Mouse (Mus musculus): Measurements from ENCODE around the gene Rabgap1l.
A peak's percentile ranks its signal among the peaks of the same experiment; 100 is the strongest.
"Not testable (repeated sequence)": the region's sequence is repeated elsewhere in the genome, so short reads cannot be mapped to it uniquely, and the experiment has no call there.

The Rabgap1l gene

DNA sequence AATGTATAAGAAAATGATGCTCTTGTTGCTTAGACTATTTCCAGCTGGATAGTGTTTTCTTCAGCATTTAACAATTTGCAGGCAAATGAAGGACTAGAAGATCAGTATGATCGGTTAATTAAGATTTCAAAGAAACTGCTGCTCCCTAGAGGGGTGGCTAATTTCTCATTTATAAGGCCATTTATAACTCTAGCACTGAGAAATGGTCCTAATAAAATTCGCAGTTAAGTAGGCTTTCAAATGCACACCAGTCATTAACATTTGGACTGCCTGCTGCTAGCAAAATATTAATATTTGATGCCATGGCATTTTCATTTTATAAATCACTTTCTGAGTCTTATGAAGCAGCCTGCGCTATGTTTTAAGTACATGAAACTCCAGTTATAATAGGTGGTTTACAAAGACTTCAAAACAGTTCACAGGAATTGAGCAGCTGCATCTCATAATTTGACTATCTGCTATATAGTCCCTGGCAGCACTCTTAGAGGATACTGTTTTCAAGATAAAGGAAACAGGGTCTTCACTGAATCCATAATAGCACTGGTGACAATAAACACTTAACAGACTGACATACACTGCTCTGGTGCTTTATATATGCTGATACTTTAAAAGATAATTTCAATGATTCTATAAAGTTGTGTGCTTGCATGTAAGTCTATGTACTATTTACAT, 296.0 kb downstream of the Rabgap1l start:
- no peak for DNase-seq (ENCODE audit: low spot score in 2 of 2)

DNA sequence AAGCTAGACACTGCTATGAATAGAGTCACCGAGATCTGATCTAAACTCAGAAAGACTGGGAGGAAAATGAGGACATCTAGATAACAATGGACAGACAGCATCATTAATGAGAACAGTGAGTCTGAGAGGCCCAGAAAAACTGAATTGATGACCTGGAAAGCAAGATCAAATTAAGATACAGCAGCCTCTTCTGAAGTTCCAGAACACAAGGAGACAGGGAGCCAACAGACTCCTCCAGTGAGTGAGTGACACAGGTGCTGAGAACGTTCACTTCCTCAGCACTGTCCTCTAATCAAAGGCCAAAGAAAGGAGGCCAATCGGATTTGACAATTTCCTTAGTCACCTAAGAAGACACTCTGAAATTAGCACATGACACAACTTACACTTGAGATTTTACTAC, 307.3 kb downstream of the Rabgap1l start:
- no peak for DNase-seq (ENCODE audit: low spot score in 2 of 2)

DNA sequence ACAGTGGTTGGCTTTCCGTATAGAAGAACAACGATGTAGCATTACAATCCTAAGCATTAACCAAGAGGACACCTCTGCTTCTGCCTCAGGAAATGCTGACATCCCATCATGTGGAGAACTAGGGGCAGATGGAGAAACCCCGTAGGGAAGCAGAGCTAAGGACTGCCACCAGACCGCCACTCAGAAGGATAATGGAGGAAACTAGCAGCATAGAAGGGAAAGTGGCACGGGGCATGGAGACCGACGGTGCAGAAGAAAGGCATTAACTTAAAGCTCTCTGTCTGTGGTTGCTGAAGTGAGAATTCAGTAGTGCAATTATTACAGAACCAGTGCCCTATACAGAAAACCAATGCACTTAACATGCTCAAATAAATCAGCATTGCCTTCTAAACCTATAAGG, 308.0 kb downstream of the Rabgap1l start:
- no peak for DNase-seq (ENCODE audit: low spot score in 2 of 2)

DNA sequence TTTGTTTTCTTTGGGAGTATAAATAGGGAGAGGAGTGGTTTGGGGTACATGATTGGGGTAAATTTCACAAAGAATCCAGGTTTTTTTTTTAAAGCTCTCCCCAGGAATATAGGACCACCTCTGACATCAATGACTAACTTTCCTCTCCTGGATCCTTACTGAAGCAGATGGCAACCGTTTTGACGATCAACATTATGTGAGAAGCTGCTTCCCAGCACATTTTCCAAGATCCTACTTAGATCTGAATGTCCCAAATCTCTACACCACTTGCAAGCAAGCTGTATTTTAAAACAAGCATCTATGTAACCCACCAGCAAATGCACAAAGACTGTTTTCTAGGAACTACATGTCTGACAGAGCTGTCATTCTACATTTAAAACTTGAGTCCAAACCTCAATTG, 311.4 kb downstream of the Rabgap1l start:
- DNase-seq (ENCODE audit: low spot score in 2 of 2) = no peak

DNA sequence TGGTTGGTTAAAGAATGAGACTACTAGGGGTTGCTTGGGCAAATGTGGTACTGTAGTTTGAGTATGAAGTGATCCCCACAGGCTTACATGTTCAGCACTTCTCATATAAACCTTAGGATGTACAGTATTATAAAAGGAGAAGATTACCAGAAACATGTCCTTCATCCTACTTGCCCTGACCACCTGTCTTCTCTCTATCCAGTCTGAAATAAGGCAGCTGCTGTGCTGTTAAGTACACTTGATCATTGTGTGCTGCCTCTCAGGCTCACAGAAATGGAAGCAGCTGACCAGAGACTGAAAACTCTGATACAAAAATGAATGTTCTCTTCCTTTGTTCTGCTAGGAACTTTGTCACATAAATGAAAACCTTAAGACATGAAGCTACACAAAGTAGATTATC, 325.6 kb downstream of the Rabgap1l start:
- DNase-seq (ENCODE audit: low spot score in 2 of 2) = no peak

DNA sequence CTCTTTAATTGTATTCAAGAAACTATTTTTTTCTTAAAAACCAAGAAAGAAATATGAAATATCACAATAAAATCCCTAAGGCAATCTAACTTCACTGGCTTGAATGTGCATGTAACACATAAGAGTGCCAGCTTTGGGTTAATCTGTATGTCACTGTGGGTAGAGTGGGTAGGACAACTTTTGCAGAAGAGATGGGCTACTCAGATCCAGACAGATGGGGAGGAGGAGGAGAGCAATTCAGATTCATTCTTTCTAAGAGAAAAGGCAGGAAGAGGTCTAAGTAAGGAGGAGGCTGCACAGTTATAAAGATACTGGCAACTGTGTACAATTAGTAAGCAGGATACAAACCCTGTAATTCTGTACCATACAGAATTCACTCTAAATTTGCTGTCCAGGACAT, 327.8 kb downstream of the Rabgap1l start:
- peak in 1 of 2 experiments; percentile 43 for DNase-seq (ENCODE audit: low spot score in 2 of 2)

DNA sequence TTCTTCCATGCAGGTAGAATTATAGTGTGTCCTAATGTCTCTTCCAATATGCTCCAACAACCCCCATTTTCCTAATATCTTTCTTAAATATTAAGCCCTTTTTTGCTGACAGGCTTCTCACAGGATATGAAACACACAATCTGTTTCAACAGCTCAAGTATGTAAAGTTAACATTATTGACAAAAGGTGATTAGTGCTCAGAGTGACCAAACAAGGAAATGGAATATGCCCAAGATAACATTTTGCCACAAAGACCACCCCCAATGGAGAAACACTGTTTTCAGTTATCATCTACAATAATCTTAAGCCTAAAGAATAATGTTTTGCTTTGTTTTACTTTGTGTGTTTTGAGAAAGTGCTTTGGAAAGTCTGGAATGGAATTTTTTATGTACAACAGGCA, 328.9 kb downstream of the Rabgap1l start:
- DNase-seq (ENCODE audit: low spot score in 2 of 2) = no peak

DNA sequence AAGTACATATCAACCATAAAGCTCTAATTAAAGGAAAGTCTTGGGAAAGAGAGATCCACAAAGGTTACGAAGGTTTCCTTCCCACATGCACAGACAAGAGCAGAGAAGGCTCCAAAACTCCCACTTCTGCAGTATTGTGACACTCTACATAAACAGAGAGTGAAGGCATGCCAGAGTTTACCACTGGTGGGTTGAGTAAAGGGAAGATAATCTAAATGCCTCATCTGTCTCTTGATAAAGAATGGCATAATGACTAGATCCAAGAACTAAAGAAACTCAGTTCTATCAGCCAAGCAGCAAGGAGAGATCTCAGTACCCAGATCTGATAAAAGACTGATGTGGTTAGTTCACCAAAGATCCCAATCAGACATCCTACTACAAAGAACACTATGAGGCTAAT, 332.7 kb downstream of the Rabgap1l start:
- DNase-seq (ENCODE audit: low spot score in 2 of 2) = no peak

DNA sequence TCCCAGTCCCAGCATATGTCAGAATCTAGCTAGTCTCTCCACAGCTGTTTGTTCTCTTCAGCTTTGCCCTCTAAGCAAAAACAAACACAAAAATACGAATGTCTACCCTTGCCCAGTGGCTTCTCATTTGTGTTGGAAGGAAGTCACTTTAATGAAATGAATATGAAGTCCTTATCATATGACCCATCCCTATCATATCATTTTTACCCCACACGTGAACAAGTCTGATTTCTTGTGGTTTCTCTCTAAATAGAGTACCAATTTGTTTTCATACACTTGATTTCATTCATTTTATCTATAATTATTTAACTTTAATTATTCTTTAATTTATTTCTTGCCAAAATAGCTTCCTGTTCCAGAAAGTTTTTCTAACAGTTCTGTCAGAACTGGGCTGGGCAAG, 341.3 kb downstream of the Rabgap1l start:
- no peak for DNase-seq (ENCODE audit: low spot score in 2 of 2)

DNA sequence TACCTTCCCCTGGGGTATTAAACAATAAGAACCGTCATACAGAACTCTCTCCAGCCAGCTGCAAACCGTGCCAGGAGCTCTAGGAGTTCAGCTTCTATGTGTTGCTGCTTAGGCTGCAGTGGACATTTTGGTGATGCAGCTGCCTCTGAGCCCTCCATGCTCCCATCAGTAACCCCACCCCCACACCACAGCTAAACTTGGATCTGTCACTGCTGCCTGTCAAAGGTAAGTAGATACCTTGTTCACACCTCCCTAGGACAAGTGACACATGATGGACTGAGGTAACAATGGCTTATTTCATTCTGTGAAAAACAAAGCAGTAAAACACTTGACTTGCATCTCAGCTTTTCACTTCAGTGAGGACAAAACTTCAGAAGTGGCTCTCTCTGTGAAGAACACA, 344.3 kb downstream of the Rabgap1l start:
- DNase-seq (ENCODE audit: low spot score in 2 of 2) = no peak

DNA sequence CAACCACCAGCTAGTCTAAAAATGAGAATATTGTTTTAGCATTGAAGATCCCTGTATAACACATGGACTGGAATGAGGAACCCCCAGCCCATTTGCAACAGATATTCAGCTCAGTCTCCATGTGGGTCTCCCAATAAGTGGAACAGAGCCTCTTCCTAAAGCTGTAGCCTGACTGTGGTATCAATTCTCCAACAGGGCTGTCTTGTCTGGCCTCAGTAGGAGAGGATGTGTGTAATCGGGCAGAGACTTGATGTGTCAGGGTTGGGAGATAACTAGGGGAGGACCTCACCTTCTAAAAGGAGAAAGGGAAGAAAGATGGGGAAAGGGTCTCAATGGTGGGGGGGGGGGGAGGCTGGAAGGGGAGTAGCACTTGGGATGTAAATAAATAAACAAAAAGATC, 346.2 kb downstream of the Rabgap1l start:
- DNase-seq (ENCODE audit: low spot score in 2 of 2) = no peak

DNA sequence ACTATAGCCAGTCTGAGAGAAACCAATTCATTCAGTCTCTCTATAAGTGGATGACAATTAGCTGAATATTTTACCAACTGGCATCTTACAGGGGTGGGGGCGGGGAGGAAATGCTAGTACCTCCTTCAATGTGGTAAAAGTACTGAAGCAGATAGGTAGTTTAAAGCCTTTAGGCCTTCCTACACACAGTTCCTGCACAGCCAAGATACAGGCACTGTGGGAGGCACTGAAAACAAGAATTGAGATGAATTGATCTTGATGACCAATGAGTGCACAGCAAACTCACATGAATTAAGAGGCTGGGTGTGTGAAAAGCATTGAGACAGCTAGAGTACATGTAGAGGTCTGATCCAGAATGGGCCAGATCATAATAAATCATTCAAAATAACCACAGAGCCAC, 349.5 kb downstream of the Rabgap1l start:
- DNase-seq (ENCODE audit: low spot score in 2 of 2) = no peak

DNA sequence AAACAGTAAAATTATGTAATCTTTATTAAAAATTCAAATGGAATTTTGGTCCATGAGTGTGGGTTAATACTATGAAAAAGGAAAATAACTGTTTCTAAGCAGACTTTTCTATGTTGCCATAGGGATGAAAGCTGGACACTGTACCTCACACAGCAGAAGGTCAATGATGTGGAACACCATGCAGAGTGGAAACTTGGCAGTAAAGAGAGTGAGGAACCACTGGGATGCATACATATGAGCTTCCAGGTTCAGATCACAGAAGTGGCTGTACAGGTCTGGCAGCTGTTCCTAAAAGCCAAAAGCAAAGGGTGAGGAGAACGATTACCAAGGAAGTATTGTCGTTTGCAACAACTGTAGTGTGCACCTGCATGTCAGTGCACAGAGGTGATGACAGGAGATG, 351.3 kb downstream of the Rabgap1l start:
- DNase-seq (ENCODE audit: low spot score in 2 of 2) = no peak

DNA sequence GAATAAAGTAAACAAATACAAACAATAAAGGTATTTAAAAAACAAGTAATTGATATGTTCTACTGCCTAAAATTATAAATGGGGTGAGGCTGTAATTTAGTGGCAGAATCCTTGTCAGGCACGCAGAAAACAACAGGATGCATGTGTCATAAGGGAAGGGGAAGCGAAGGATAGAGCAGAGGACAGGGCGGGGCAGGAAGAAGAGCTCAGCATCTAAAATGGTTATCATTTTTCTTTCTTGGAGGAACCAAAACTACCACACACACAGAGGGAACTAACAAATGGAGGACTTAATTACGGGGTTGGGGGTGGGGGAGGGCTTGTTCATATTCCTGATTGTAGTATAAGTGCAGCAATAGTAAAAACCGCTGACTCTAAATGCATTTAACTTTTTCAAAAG, 351.9 kb downstream of the Rabgap1l start:
- no peak for DNase-seq (ENCODE audit: low spot score in 2 of 2)

DNA sequence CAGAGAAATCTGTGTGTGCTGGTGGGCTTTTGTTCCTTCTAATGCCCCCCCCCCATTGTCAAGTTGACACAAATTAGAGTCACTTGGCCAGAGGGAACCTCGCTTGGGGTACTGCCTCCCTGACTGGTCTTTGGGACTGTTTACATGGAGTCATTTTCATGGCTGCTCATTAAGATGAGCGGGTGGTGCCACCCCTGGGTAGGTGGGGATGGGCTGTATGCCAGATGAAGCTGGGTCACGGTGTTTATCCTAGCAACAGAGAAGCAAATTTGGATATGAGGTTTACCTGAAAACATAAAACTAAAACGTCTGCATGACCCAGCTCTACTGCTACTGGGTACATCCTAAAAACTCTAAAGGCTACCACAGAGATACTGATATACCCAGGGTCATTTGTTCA, 354.2 kb downstream of the Rabgap1l start:
- no peak for DNase-seq (ENCODE audit: low spot score in 2 of 2)

DNA sequence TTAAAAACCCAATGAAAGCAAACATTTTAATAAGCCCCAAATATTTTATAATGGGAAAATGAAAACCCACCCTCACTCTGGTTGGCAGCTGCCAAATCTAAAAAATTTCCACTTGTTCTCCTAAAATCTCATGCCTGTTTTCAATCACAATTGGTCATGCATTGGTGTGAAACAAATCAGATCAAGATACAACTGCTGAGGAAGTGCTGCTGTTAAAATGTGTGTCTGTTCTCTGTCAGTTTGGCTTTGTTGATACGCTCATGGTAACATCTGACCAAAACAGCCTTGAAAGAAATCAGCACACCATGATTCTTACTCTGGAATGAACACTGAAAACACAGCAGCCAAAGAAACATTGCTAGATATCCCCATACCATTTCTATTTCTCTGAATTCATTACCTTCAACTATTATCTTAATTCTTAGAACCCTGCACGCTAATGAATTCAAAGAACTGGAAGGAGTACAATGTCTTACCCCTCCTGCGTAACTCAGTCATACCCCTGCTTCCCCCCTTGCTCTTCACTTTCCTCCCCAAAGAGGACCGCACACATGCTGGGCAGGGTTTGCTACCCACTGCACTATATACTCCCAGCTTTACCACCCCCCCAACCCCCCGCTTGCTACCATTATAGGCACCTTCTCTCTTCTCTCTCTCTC, 375.7 kb downstream of the Rabgap1l start:
- no peak for DNase-seq (ENCODE audit: low spot score in 2 of 2)

DNA sequence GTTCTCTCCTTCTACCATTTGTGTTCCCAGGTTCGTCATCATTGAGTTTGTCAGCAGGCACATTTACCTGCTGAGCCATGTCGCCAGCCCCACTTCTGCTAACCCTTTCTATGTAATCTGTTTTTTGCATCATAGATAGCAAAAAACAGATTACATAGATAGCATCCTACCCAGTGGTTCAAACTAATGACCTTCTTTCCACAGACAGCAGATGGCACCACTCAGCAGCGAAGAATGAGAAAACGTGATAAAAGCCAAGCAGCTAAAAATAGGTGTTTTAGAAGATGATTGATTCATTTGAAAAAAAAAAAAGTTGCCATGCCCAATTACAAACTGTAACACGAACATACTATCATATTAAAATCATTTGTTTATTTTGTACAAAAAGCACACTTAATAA, 382.2 kb downstream of the Rabgap1l start:
- DNase-seq (ENCODE audit: low spot score in 2 of 2) = peak in 1 of 2 experiments; percentile 12

DNA sequence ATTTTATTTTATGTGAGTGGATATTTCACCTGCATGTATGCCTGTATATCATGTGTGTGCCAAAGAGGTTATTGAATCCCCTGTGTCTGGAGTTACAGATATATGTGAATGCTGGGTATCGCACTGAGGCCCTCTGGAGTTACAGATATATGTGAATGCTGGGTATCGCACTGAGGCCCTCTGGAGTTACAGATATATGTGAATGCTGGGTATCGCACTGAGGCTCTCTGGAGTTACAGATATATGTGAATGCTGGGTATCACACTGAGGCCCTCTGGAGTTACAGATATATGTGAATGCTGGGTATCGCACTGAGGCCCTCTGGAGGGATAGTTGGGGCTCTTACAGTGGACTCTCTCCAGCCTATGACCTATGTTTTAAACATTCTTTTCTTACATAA, 383.3 kb downstream of the Rabgap1l start:
- DNase-seq (ENCODE audit: low spot score in 2 of 2) = not testable (repeated sequence)

DNA sequence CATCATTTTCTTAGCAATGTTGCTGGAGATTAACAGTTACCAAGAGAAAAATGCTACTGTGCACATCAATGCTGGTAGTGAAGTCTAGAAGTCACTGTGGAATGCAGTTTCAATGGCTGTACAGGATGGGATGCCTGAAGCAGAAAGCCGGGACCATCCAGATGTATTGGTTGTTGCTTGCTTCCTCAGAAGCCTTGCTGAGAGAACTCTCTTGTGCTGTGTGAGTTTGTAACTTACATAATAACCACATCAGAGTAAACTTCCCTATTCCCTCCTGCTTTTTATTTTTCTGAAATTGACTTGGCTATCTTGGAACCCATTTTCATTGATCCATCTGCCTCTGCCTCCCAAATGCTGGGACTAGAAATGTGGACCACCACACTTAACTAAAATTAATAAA, 383.9 kb downstream of the Rabgap1l start:
- no peak for DNase-seq (ENCODE audit: low spot score in 2 of 2)

DNA sequence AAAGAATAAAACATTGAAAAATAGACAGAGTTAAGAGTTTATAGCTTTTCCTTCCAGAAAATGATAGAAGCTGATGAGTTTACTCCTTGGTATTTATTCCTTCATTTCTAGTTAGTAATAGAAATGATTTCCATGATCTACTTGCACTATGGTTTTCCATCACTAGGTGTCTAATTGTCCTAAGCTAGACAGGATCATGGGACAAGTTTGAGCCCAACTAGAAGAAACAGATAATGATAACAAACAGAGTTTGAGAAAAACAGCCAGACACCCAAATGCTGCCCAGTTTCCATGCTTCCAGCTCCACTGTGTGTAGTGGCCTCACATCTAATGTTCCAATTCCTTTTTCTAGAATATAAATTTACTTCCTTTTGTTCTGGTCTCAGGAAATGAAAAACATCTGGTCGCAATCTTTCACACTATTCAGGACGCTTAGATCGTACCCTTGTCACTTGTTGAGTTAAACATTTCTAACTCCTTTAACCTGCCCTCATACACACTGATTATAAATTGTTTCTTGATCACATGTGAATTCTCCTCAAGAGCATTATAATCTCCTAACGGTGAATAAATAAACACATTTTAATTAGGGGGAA, 384.6 kb downstream of the Rabgap1l start:
- no peak for DNase-seq (ENCODE audit: low spot score in 2 of 2)

DNA sequence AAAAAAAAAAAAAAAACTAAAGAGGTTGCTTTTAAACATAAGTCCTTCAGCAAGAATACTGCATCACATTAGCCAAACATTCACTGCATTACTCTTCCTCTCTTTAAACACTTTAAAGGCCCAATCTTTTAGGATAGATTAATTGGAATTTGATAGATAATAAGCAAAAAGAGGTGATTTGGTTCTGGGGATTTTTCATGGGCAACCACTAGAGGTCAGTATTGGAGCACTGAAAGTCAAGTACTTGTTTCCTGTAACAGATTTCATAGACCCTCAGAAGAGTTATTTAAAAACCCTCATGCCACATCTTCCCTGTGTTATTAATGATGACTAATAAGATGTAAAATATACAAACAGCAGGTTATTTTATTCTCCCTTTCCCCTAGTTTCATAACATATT, 393.6 kb downstream of the Rabgap1l start:
- DNase-seq (ENCODE audit: low spot score in 2 of 2) = no peak

DNA sequence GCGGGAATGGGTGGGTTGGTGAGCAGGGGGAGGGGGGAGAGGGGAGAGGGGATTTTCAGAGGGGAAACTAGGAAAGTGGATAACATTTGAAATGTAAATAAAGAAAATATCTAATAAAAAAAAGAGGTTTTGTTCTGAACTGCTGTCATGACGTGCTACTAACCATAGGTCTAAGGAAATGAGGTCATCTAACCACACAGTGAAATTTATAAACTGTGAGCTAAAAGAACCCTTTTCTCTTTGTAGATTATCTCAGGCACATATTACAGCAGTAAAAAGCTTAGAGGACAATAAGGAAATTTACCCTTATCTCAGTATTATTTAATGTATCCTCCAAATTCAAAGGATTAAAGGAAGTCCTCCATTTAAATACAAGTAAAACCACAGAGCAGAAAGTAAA, 396.0 kb downstream of the Rabgap1l start:
- DNase-seq (ENCODE audit: low spot score in 2 of 2) = no peak

DNA sequence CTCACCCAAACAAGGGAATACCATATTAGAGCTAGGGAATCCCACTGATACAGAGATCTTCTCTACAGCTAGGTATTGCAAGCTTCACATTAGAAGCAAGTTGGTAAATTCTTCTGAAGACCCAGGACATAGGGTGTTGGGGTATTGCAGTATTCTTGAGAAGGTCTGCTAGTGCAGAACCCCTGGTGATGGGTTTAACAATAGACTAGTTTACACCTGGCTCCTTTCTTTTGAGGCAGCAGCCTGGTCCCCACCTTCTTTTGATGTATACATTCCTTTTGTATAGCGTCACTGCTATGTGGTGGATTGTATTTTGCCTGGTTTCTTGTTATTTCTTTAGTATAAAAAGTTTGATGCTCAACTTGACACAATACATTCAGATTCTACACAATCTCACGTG, 405.6 kb downstream of the Rabgap1l start:
- DNase-seq (ENCODE audit: low spot score in 2 of 2) = no peak
